Mouse (Mus musculus) CH12.LX (cell line): Measurements from ENCODE around the gene Olfr1366. TPM values are rescaled to one million over a fixed set of nuclear protein-coding genes. Genes with fewer than 3 reads are reported as not detected.

Experiments
- DNase-seq: peaks from one replicate; pipeline ENCODE4 v3.0.0-alpha.2; 2013; ENCODE audit errors: extremely low read depth
- H3K27ac ChIP-seq: 2 replicates; pipeline ENCODE4 v1.5.1; 2012; ENCODE audit warnings: low read depth, mild to moderate bottlenecking, control low read depth, moderate library complexity; ENCODE audit not compliant: insufficient read depth
- H3K27me3 ChIP-seq: replicated peaks from 2 replicates; pipeline ENCODE3; 2012; ENCODE audit warnings: inconsistent platforms
- H3K36me3 ChIP-seq, 2 experiments: replicated peaks in 1 of 2; 2 replicates each; pipeline versions ENCODE3 to v1.6.1; 2012; ENCODE audit warnings: inconsistent platforms in 1 of 2, low read length in 1 of 2, mild to moderate bottlenecking in 1 of 2, mixed read lengths in 1 of 2, moderate library complexity in 1 of 2; ENCODE audit not compliant: control insufficient read depth in 1 of 2, insufficient read depth in 1 of 2
- H3K4me1 ChIP-seq, 2 experiments: 2 replicates each; pipeline ENCODE4 v1.6.1; 2012; ENCODE audit warnings: inconsistent platforms in 1 of 2, moderate library complexity in 1 of 2; ENCODE audit not compliant: insufficient read depth in 2 of 2, control insufficient read depth in 1 of 2
- H3K4me2 ChIP-seq: 2 replicates; pipeline ENCODE4 v1.6.1; 2012; ENCODE audit warnings: low read depth, mild to moderate bottlenecking, control low read depth; ENCODE audit not compliant: poor library complexity, insufficient read depth, severe bottlenecking
- H3K4me3 ChIP-seq, 3 experiments: fragments of 150-350 bp in 1 of 3; sonication (generic) in 1 of 3; replicated peaks in 1 of 3; 2 replicates each; pipeline versions ENCODE3 to v1.5.1; 2011 to 2012; ENCODE audit warnings: low read depth in 2 of 3, low read length in 2 of 3, mild to moderate bottlenecking in 2 of 3, moderate library complexity in 2 of 3, control low read depth in 1 of 3, improper control_type of control experiment in 1 of 3, inconsistent platforms in 1 of 3, mixed read lengths in 1 of 3; ENCODE audit not compliant: poor library complexity in 1 of 3
- H3K79me2 ChIP-seq: replicated peaks from 2 replicates; pipeline ENCODE4 v1.6.1; 2012; ENCODE audit warnings: mild to moderate bottlenecking, moderate library complexity; ENCODE audit not compliant: control insufficient read depth, poor library complexity, insufficient read depth, severe bottlenecking; ENCODE audit errors: extremely low read depth
- H3K9ac ChIP-seq: 2 replicates; pipeline ENCODE4 v1.6.1; 2012; ENCODE audit warnings: low read depth, mild to moderate bottlenecking, control low read depth, moderate library complexity; ENCODE audit not compliant: insufficient read depth
- H3K9me3 ChIP-seq: replicated peaks from 2 replicates; pipeline ENCODE3; 2012; ENCODE audit warnings: low read length, inconsistent platforms, mixed read lengths
- CHD1 ChIP-seq: IDR thresholded peaks from 2 replicates; pipeline ENCODE4 v1.6.1; 2012; ENCODE audit warnings: low read depth, low read length, improper control_type of control experiment, inconsistent platforms
- CHD2 ChIP-seq: IDR thresholded peaks from 2 replicates; pipeline ENCODE4 v1.6.1; 2011; ENCODE audit warnings: low read length, improper control_type of control experiment
- CTCF ChIP-seq, 2 experiments: IDR thresholded peaks in 1 of 2; conservative IDR thresholded peaks in 1 of 2; 2 replicates each; pipeline ENCODE4 v1.5.1; 2011 to 2012; ENCODE audit warnings: low read depth in 2 of 2, low read length in 2 of 2, improper control_type of control experiment in 1 of 2, inconsistent platforms in 1 of 2, mild to moderate bottlenecking in 1 of 2, moderate library complexity in 1 of 2
- E2F4 ChIP-seq: IDR thresholded peaks from 2 replicates; pipeline ENCODE4 v1.6.1; 2011; ENCODE audit warnings: low read depth, low read length, improper control_type of control experiment; ENCODE audit not compliant: insufficient replicate concordance
- ELF1 ChIP-seq: IDR thresholded peaks from 2 replicates; pipeline ENCODE4 v1.6.1; 2014; ENCODE audit warnings: low read depth, mild to moderate bottlenecking, inconsistent platforms, low read length, improper control_type of control experiment
- ETS1 ChIP-seq: conservative IDR thresholded peaks from 2 replicates; pipeline ENCODE4 v1.6.1; 2012; ENCODE audit warnings: low read depth, mild to moderate bottlenecking, inconsistent platforms, low read length, improper control_type of control experiment, moderate library complexity
- GABPA ChIP-seq: IDR thresholded peaks from 2 replicates; pipeline ENCODE4 v1.6.1; 2012; ENCODE audit warnings: low read depth, low read length, improper control_type of control experiment, inconsistent platforms; ENCODE audit not compliant: insufficient replicate concordance
- HCFC1 ChIP-seq: IDR thresholded peaks from 2 replicates; pipeline ENCODE4 v1.6.1; 2012; ENCODE audit warnings: low read depth, mild to moderate bottlenecking, inconsistent platforms, low read length, improper control_type of control experiment
- JUN ChIP-seq: IDR thresholded peaks from 2 replicates; pipeline ENCODE4 v1.6.1; 2011; ENCODE audit warnings: low read depth, mild to moderate bottlenecking, low read length, improper control_type of control experiment, moderate library complexity; ENCODE audit not compliant: insufficient read depth
- JUND ChIP-seq: conservative IDR thresholded peaks from 2 replicates; pipeline ENCODE4 v1.6.1; 2011; ENCODE audit warnings: low read depth, low read length, improper control_type of control experiment
- KAT2A ChIP-seq: IDR thresholded peaks from 2 replicates; pipeline ENCODE4 v1.6.1; 2012; ENCODE audit warnings: low read length, improper control_type of control experiment, inconsistent platforms; ENCODE audit not compliant: insufficient replicate concordance
- MAX ChIP-seq: IDR thresholded peaks from 2 replicates; pipeline ENCODE4 v1.6.1; 2011; ENCODE audit warnings: low read length, improper control_type of control experiment
- MAZ ChIP-seq: IDR thresholded peaks from 2 replicates; pipeline ENCODE4 v1.6.1; 2012; ENCODE audit warnings: low read depth, mild to moderate bottlenecking, inconsistent platforms, low read length, improper control_type of control experiment, moderate library complexity
- MEF2A ChIP-seq: IDR thresholded peaks from 2 replicates; pipeline ENCODE4 v1.6.1; 2014; ENCODE audit warnings: low read depth, mild to moderate bottlenecking, inconsistent platforms, low read length, improper control_type of control experiment, borderline replicate concordance
- MXI1 ChIP-seq: IDR thresholded peaks from 2 replicates; pipeline ENCODE4 v1.6.1; 2011; ENCODE audit warnings: mild to moderate bottlenecking, low read depth, low read length, improper control_type of control experiment
- NRF1 ChIP-seq: IDR thresholded peaks from 2 replicates; pipeline ENCODE4 v1.6.1; 2014; ENCODE audit warnings: low read depth, mild to moderate bottlenecking, inconsistent platforms, low read length, improper control_type of control experiment, moderate library complexity
- PAX5 ChIP-seq: IDR thresholded peaks from 2 replicates; pipeline ENCODE4 v1.6.1; 2012; ENCODE audit warnings: low read length, inconsistent platforms, mixed read lengths
- POLR2A ChIP-seq: IDR thresholded peaks from 2 replicates; pipeline ENCODE4 v1.6.1; 2011; ENCODE audit warnings: low read depth, mild to moderate bottlenecking, improper control_type of control experiment, low read length
- POLR2AphosphoS2 ChIP-seq: IDR thresholded peaks from 2 replicates; pipeline ENCODE4 v1.6.1; 2011; ENCODE audit warnings: low read depth, low read length, improper control_type of control experiment
- RAD21 ChIP-seq: IDR thresholded peaks from 2 replicates; pipeline ENCODE4 v1.6.1; 2011; ENCODE audit warnings: low read depth, mild to moderate bottlenecking, low read length, improper control_type of control experiment, moderate library complexity
- RCOR1 ChIP-seq: conservative IDR thresholded peaks from 2 replicates; pipeline ENCODE4 v1.6.1; 2012; ENCODE audit warnings: low read depth, mild to moderate bottlenecking, inconsistent platforms, low read length, improper control_type of control experiment
- SIN3A ChIP-seq: IDR thresholded peaks from 2 replicates; pipeline ENCODE4 v1.6.1; 2012; ENCODE audit warnings: low read length, improper control_type of control experiment, inconsistent platforms
- SMC3 ChIP-seq: IDR thresholded peaks from 2 replicates; pipeline ENCODE4 v1.6.1; 2011; ENCODE audit warnings: low read depth, low read length, improper control_type of control experiment
- TBP ChIP-seq: conservative IDR thresholded peaks from 2 replicates; pipeline ENCODE4 v1.6.1; 2011; ENCODE audit warnings: low read depth, low read length, improper control_type of control experiment
- TCF12 ChIP-seq: IDR thresholded peaks from 2 replicates; pipeline ENCODE4 v1.6.1; 2014; ENCODE audit warnings: low read depth, mild to moderate bottlenecking, inconsistent platforms, low read length, improper control_type of control experiment
- UBTF ChIP-seq: IDR thresholded peaks from 2 replicates; pipeline ENCODE4 v1.6.1; 2012; ENCODE audit warnings: low read depth, mild to moderate bottlenecking, inconsistent platforms, low read length, improper control_type of control experiment, moderate library complexity
- USF1 ChIP-seq: IDR thresholded peaks from 2 replicates; pipeline ENCODE4 v1.6.1; 2014; ENCODE audit warnings: low read depth, mild to moderate bottlenecking, inconsistent platforms, low read length, improper control_type of control experiment
- ZC3H11A ChIP-seq: IDR thresholded peaks from 2 replicates; pipeline ENCODE4 v1.6.1; 2012; ENCODE audit warnings: low read depth, mild to moderate bottlenecking, inconsistent platforms, low read length, improper control_type of control experiment
- ZKSCAN1 ChIP-seq: IDR thresholded peaks from 2 replicates; pipeline ENCODE4 v1.6.1; 2012; ENCODE audit warnings: low read depth, inconsistent platforms, low read length, improper control_type of control experiment, borderline replicate concordance
- ZMIZ1 ChIP-seq: IDR thresholded peaks from 2 replicates; pipeline ENCODE4 v1.6.1; 2012; ENCODE audit warnings: low read depth, mild to moderate bottlenecking, inconsistent platforms, low read length, improper control_type of control experiment
- ZNF384 ChIP-seq: IDR thresholded peaks from 2 replicates; pipeline ENCODE4 v1.6.1; 2012; ENCODE audit warnings: low read depth, low read length, improper control_type of control experiment, inconsistent platforms
- dilution Hi-C: fragments of 300-500 bp; cut with MboI; formaldehyde crosslinking; loops from 2 replicates; pipeline ENCODE4 v1.14.3; 2020; ENCODE audit warnings: low sequenced_read_pairs; ENCODE audit not compliant: extremely low pct_unique_long_range_greater_than_20kb, extremely low pct_ligation_motif_present
- in situ Hi-C: fragments of 300-500 bp; cut with MboI; formaldehyde crosslinking; loops from 3 replicates; pipeline ENCODE4 v1.14.3; 2019; ENCODE audit warnings: low sequenced_read_pairs, low pct_ligation_motif_present, low pct_unique_long_range_greater_than_20kb, mixed read lengths
- polyA plus RNA-seq: library from polyadenylated mRNA; unstranded; fragments of >175 nt; gene quantifications from 2 replicates; pipeline ENCODE4 v1.2.1, GENCODE M21; 2012; ENCODE audit warnings: low read depth; ENCODE audit not compliant: insufficient read length
- total RNA-seq, 2 experiments: library from RNA; depleted of rRNA; stranded (reverse); fragments of 300-350 nt in 1 of 2; fragments of >200 nt in 1 of 2; gene quantifications; 2 replicates each; pipeline ENCODE4 v1.2.3; 2012 to 2014

Gene Olfr1366
- total and polyA plus RNA-seq, 3 experiments: 0.10 TPM; not detected in 2

DNA sequence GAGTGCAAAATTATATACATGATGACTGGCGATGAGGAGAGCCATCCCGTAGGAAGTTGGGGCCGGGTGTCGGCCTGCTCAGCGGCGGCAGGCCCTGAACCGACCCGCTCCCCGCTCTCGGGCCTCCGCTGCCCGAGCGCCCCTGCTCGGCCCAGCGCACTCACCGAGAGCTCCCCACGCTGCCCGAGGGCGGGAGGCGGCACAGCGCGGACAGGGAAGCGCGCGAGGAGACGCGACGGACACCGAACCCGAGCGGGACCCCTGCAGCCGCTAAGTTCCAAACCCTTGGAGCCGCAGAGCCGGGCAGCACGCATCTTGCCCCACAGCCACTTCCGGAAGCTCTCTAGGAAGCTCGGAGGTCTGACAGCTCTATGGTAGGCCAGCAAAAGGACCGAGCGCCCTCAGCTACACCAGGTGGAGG lies 11.8 kb downstream of the Olfr1366 start, which contains the start of gene Zkscan8 (continued):
- TF ChIP-seq ZKSCAN1: no peak
- TF ChIP-seq CHD2: no peak
- no peak for TF ChIP-seq JUND
- TF ChIP-seq KAT2A: 0 out of 2 replicates have a peak, but pooled peaks have one; percentile 63
- peak; percentile 73; the same call in 1 of the 2 replicates for TF ChIP-seq ZMIZ1
- no peak for TF ChIP-seq USF1
- peak; percentile 32; the same call in 1 of the 2 replicates for TF ChIP-seq MEF2A
- TF ChIP-seq PAX5: no peak
- peak; percentile 81 for TF ChIP-seq MXI1
- TF ChIP-seq ZNF384: no peak
- TF ChIP-seq HCFC1: peak; percentile 84
- TF ChIP-seq SMC3: peak; percentile 12; the same call in 1 of the 2 replicates
- peak; percentile 65; the same call in 1 of the 2 replicates for TF ChIP-seq UBTF
- peak; percentile 88 for TF ChIP-seq ELF1
- TF ChIP-seq SIN3A: peak; percentile 63; the same call in 1 of the 2 replicates
- no peak for TF ChIP-seq POLR2AphosphoS2
- peak; percentile 90 for TF ChIP-seq POLR2A
- no peak for TF ChIP-seq JUN
- TF ChIP-seq RCOR1: no peak
- TF ChIP-seq CHD1: no peak
- peak; percentile 85 for TF ChIP-seq TCF12
- TF ChIP-seq MAX: peak; percentile 69; the same call in 1 of the 2 replicates

DNA sequence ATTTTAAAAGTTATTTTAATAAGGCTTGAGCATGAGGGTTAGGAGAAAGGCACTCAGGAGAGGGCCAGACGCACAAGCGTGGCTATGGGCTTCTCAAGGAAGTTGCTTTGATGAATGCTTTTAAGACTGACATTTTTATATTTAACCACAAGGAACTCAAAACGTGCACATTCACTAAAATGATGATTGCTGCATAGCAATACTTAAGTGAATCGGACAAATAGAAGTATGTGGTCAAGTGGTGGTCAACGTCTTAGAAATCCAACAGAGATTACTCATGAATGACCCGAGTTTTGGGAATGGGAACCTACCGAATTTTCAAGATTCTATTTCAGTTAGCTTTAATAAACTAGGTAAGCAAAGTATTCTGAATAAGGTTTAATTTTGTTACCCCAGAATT lies 12.5 kb downstream of the Olfr1366 start:
- Histone ChIP-seq H3K4me2 (peak overlapping the region; percentile 82), H3K79me2 (peaks cover 11% of the 10 kb centered on the region; the same call in 1 of the 2 replicates), H3K27ac (no peak overlapping the region), H3K9me3 (no peaks in the 10 kb centered on the region), H3K4me1 (peaks cover 0 to 15% of the 10 kb centered on the region in 2 experiments; a peak in 2 of 4 replicates)
- DNase-seq: no peak
- TF ChIP-seq GABPA: no peak
- no peak for TF ChIP-seq ZC3H11A
- no peak for TF ChIP-seq USF1
- no peak for TF ChIP-seq E2F4
- TF ChIP-seq UBTF: no peak
- TF ChIP-seq TCF12: no peak
- TF ChIP-seq JUND: no peak
- no peak for TF ChIP-seq MAZ
- TF ChIP-seq CHD2: no peak
- no peak for TF ChIP-seq TBP
- no peak for TF ChIP-seq NRF1
- no peak for TF ChIP-seq ETS1
- TF ChIP-seq POLR2AphosphoS2: no peak
- TF ChIP-seq ZKSCAN1: no peak
- no peak for TF ChIP-seq MEF2A
- TF ChIP-seq SMC3: no peak
- TF ChIP-seq ELF1: no peak
- TF ChIP-seq RAD21: no peak
- no peak for TF ChIP-seq CTCF (conservative IDR thresholded peaks at IDR 0.05 in 1 of 2, IDR thresholded peaks at IDR 0.05 in 1 of 2; ENCODE audit: low read depth in 2 of 2, low read length in 2 of 2)
- TF ChIP-seq, all 38 proteins: peak for 0
- dilution Hi-C loops: no loop called here
- H3K4me3 ChIP-seq: peak overlapping the region; percentile 55 to 77 (median 75)
- in situ Hi-C loops: no loop called here
- no peaks in the 10 kb centered on the region for H3K27me3 ChIP-seq
- peaks cover 12 to 23% of the 10 kb centered on the region in 2 experiments for H3K36me3 ChIP-seq
- peak overlapping the region; percentile 83 for H3K9ac ChIP-seq
